In the genomic region with DNA sequence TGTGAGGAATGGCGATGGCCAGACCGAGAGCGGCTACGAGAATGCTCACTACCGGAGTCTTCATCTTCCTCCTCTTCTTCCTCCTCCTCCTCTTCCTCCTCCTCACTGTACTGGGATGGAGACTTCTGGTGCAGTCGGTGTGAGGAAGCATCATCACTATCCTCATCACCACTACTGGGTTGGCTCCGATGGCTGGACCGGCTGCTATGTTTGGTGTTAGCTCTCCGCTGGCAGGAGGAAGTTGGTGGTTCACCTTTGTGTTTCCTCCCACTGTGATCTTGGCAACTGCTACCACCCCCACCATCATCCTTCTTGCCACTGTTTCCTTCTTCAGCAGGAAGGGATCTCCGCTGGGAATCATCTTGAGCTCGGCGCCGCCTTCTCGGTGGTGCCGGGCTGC, we compare ENCODE assay signal across 21 mouse cellular contexts. TPM values are rescaled to one million over a fixed set of nuclear protein-coding genes. Genes with fewer than 3 reads are reported as not detected.
"Had no signal": no experiment of that assay in that cellular context is flagged by ENCODE, and none has a peak within 500 bp of the region (broad histone marks: within the 10 kb centered on the region; RNA-seq: fewer than 3 reads in every experiment).

No protein-coding gene starts in this region.

- H3K27me3 ChIP-seq: lung, embryonic 15.5 days; midbrain, embryonic 13.5 days; midbrain, embryonic 15.5 days; neural tube, embryonic 13.5 days; neural tube, embryonic 15.5 days had no signal

- H3K27ac ChIP-seq: liver, embryonic 14.5 days; lung, embryonic 15.5 days; macrophage; midbrain, embryonic 13.5 days; midbrain, embryonic 15.5 days; neural tube, embryonic 13.5 days; neural tube, embryonic 15.5 days had no signal

- H3K4me1 ChIP-seq: lung, embryonic 15.5 days; midbrain, embryonic 13.5 days; midbrain, embryonic 15.5 days; neural tube, embryonic 13.5 days; neural tube, embryonic 15.5 days had no signal

- H3K4me2 ChIP-seq: lung, embryonic 15.5 days; midbrain, embryonic 11.5 days; midbrain, embryonic 13.5 days; midbrain, embryonic 15.5 days; neural tube, embryonic 13.5 days; neural tube, embryonic 15.5 days had no signal

- ATAC-seq: lung, postnatal 0 days; midbrain, embryonic 13.5 days; midbrain, embryonic 15.5 days had no signal

- H3K4me3 ChIP-seq: lung, embryonic 15.5 days; midbrain, embryonic 13.5 days; midbrain, embryonic 15.5 days; neural tube, embryonic 13.5 days; neural tube, embryonic 15.5 days had no signal

- H3K9ac ChIP-seq: liver, embryonic 14.5 days; lung, embryonic 15.5 days; midbrain, embryonic 13.5 days; midbrain, embryonic 15.5 days; neural tube, embryonic 13.5 days; neural tube, embryonic 15.5 days had no signal

- H3K9me3 ChIP-seq: lung, embryonic 15.5 days; midbrain, embryonic 13.5 days; midbrain, embryonic 15.5 days; neural tube, embryonic 13.5 days; neural tube, embryonic 15.5 days had no signal

- DNase-seq: lung, adult 2 months; lung, postnatal 14 days; lung, postnatal 36 days; retina, postnatal 1 day; right cerebral cortex, adult 18-20 months; right cerebral cortex, postnatal 25 days; right cerebral cortex, postnatal 4 days; spleen, adult 18-20 months; thymus, adult 18-20 months; thymus, postnatal 14 days; thymus, postnatal 36 days had no signal

RNA-seq across cellular contexts. Expression of a gene that starts 32.6 kb away (rescaled TPM):
- total RNA-seq: monocyte, adult 5-6 weeks had no signal
- polyA plus RNA-seq: macrophage had no signal
